In the genomic region with DNA sequence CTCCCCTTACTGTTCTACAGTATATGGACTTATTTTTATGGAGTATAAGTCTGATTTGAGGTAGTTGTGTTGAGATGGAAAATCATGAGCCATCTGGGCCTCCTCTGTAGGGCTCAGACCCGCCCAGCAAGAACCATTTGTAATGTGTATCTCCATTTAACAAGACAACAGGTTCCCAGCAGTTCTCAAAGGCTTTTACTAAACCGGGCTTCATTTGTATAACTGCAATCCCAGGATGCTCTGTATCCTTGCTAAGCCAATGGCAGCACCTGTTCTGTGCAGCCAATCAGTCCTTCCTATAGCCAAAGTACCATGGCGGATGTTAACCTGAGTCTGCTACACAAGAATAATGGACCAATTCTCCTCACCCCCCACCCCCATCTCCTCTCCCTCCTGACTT, we compare ENCODE assay signal across 31 mouse cellular contexts. TPM values are rescaled to one million over a fixed set of nuclear protein-coding genes. Genes with fewer than 3 reads are reported as not detected.
"Had no signal": no experiment of that assay in that cellular context is flagged by ENCODE, and none has a peak within 500 bp of the region (broad histone marks: within the 10 kb centered on the region; RNA-seq: fewer than 3 reads in every experiment).

No protein-coding gene starts in this region.

- H3K9me3 ChIP-seq: heart, embryonic 13.5 days; heart, embryonic 15.5 days; hindbrain, embryonic 13.5 days; hindbrain, embryonic 15.5 days; limb, embryonic 13.5 days; limb, embryonic 15.5 days; liver, embryonic 12.5 days had no signal

- H3K9ac ChIP-seq: heart, embryonic 13.5 days; heart, embryonic 15.5 days; hindbrain, embryonic 13.5 days; hindbrain, embryonic 15.5 days; limb, embryonic 13.5 days; limb, embryonic 15.5 days; liver, embryonic 12.5 days; liver, embryonic 14.5 days had no signal

- H3K4me3 ChIP-seq: heart, adult 2 months; heart, embryonic 13.5 days; heart, embryonic 15.5 days; hindbrain, embryonic 13.5 days; hindbrain, embryonic 15.5 days; limb, embryonic 13.5 days; limb, embryonic 15.5 days; liver, embryonic 12.5 days had no signal

- H3K27me3 ChIP-seq: heart, embryonic 13.5 days; heart, embryonic 15.5 days; hindbrain, embryonic 13.5 days; hindbrain, embryonic 15.5 days; limb, embryonic 13.5 days; limb, embryonic 15.5 days; liver, embryonic 12.5 days had no signal

- H3K4me1 ChIP-seq: heart, embryonic 15.5 days; hindbrain, embryonic 13.5 days; hindbrain, embryonic 15.5 days; limb, embryonic 13.5 days; limb, embryonic 15.5 days had no signal

- H3K27ac ChIP-seq: heart, adult 2 months; heart, embryonic 13.5 days; heart, embryonic 15.5 days; hindbrain, embryonic 13.5 days; hindbrain, embryonic 15.5 days; hindbrain, postnatal 0 days; limb, embryonic 13.5 days; limb, embryonic 15.5 days; liver, embryonic 12.5 days; liver, embryonic 14.5 days had no signal

- DNase-seq: gastrocnemius, postnatal 14 days; gastrocnemius, postnatal 36 days; heart, adult 11 months; heart, adult 2 months; heart, postnatal 14 days; heart, postnatal 36 days; kidney, adult 18-20 months; kidney, adult 8-10 months; kidney, postnatal 10 days; kidney, postnatal 25 days; kidney, postnatal 4 days; layer of hippocampus, adult 9-11 months; layer of hippocampus, postnatal 36 days; left cerebral cortex, postnatal 4 days had no signal

RNA-seq across cellular contexts. Expression of a gene that starts 2.0 kb away (rescaled TPM):
- total RNA-seq: hematopoietic stem cell, adult 5-6 weeks had no signal
- polyA plus RNA-seq: heart, embryonic 11.5 days; heart, embryonic 13.5 days; heart, embryonic 15.5 days; heart, postnatal 0 days; hindbrain, embryonic 11.5 days; hindbrain, embryonic 15.5 days; hindbrain, postnatal 0 days; intestine, postnatal 0 days; kidney, embryonic 14.5 days; kidney, embryonic 16.5 days; limb, embryonic 11.5 days; limb, embryonic 13.5 days; limb, embryonic 15.5 days; liver, embryonic 12.5 days had no signal
